Mouse (Mus musculus) ES-E14 (cell line): ENCODE measurements around the gene Scrn1.

Experiments used
- CHD2 ChIP-seq: IDR thresholded peaks from 2 replicates; pipeline ENCODE4 v1.6.1; 2014; ENCODE audit warnings: mild to moderate bottlenecking, low read depth, low read length, inconsistent platforms
- HCFC1 ChIP-seq: IDR thresholded peaks from 2 replicates; pipeline ENCODE4 v1.6.1; 2012; ENCODE audit warnings: low read length, inconsistent platforms, borderline replicate concordance; ENCODE audit not compliant: insufficient read depth
- MAFK ChIP-seq: IDR thresholded peaks from 2 replicates; pipeline ENCODE4 v1.6.1; 2014; ENCODE audit warnings: mild to moderate bottlenecking, low read depth, low read length, inconsistent platforms; ENCODE audit not compliant: insufficient read depth
- ZNF384 ChIP-seq: IDR thresholded peaks from 2 replicates; pipeline ENCODE4 v1.6.1; 2012; ENCODE audit warnings: low read depth, low read length, inconsistent platforms

GRCm38 (mm10) chr6:54467371-54467770, 98.9 kb downstream of the Scrn1 start:
- no peak for TF ChIP-seq MAFK
- no peak for TF ChIP-seq HCFC1
- TF ChIP-seq CHD2: no peak
- no peak for TF ChIP-seq ZNF384
